Mouse (Mus musculus) CD4-positive, CD25-positive, alpha-beta regulatory T cell, adult 4 months (primary cell): ENCODE data around the gene Vmn1r167. TPM values are rescaled to one million over a fixed set of nuclear protein-coding genes. Genes with fewer than 3 reads are reported as not detected.
"Not testable (repeated sequence)": the region's sequence is repeated elsewhere in the genome, so short reads cannot be mapped to it uniquely, and the experiment has no call there.

ENCODE experiments used
- ATAC-seq: one replicate; pipeline ENCODE4 v1.8.0; 2017
- polyA plus RNA-seq, 2 experiments: library from polyadenylated mRNA; unstranded; fragments of 100-300 nt; shearing (Covaris generic); gene quantifications; one replicate each; pipeline ENCODE4 v1.2.1; 2017

Vmn1r167 gene
- not detected for polyA plus RNA-seq

GRCm38 (mm10) chr7:23507106-23507505 lies at the start of gene Vmn1r167:
TSS of gene Vmn1r167 (minus strand) at chr7:23507206.
- ATAC-seq, result not testable (repeated sequence)

- not testable (repeated sequence) for ATAC-seq
Measured at GRCm38 (mm10) chr7:23539432-23539831, 32.4 kb upstream of the Vmn1r167 start, which contains the start of gene Vmn1r168. TSS of gene Vmn1r168 (plus strand) at chr7:23539732.

- not testable (repeated sequence) for ATAC-seq
Measured at GRCm38 (mm10) chr7:23472886-23473285, 34.1 kb downstream of the Vmn1r167 start.

GRCm38 (mm10) chr7:23470832-23471231 lies 36.2 kb downstream of the Vmn1r167 start:
- not testable (repeated sequence) for ATAC-seq

- not testable (repeated sequence) for ATAC-seq
Measured at GRCm38 (mm10) chr7:23470201-23470600, 36.8 kb downstream of the Vmn1r167 start.

Other genes starting within 250 kb of the Vmn1r167 start
- gene Gm6902, start 228.3 kb downstream of the Vmn1r167 start, polyA plus RNA-seq, result not detected
- gene Nlrp4e, start 206.0 kb downstream of the Vmn1r167 start, polyA plus RNA-seq, result not detected
- gene Nlrp5, start 121.3 kb downstream of the Vmn1r167 start, polyA plus RNA-seq, result not detected
- gene Vmn1r168, start 32.5 kb upstream of the Vmn1r167 start, polyA plus RNA-seq, result not detected
- not detected for gene Vmn1r169, start 68.3 kb upstream of the Vmn1r167 start, polyA plus RNA-seq
- gene Vmn1r170, start 99.0 kb upstream of the Vmn1r167 start, polyA plus RNA-seq, result not detected
- gene Vmn1r171, start 123.5 kb upstream of the Vmn1r167 start, polyA plus RNA-seq, result not detected
- not detected for gene Vmn1r172, start 151.1 kb upstream of the Vmn1r167 start, polyA plus RNA-seq
- gene Vmn1r173, start 193.5 kb upstream of the Vmn1r167 start, polyA plus RNA-seq, result under 1 TPM in 1 of 2 experiments, not detected in 1; 0.08 TPM
- gene Vmn1r174, start 245.1 kb upstream of the Vmn1r167 start, polyA plus RNA-seq, result not detected